Mouse (Mus musculus): ENCODE data around the gene Srsf2. TPM values are rescaled to one million over a fixed set of nuclear protein-coding genes. Genes with fewer than 3 reads are reported as not detected.
A peak's percentile ranks its signal among the peaks of the same experiment; 100 is the strongest.

Srsf2 gene
- total and polyA plus RNA-seq, 3 experiments: 786 to 1,600 (median 801) TPM

DNA sequence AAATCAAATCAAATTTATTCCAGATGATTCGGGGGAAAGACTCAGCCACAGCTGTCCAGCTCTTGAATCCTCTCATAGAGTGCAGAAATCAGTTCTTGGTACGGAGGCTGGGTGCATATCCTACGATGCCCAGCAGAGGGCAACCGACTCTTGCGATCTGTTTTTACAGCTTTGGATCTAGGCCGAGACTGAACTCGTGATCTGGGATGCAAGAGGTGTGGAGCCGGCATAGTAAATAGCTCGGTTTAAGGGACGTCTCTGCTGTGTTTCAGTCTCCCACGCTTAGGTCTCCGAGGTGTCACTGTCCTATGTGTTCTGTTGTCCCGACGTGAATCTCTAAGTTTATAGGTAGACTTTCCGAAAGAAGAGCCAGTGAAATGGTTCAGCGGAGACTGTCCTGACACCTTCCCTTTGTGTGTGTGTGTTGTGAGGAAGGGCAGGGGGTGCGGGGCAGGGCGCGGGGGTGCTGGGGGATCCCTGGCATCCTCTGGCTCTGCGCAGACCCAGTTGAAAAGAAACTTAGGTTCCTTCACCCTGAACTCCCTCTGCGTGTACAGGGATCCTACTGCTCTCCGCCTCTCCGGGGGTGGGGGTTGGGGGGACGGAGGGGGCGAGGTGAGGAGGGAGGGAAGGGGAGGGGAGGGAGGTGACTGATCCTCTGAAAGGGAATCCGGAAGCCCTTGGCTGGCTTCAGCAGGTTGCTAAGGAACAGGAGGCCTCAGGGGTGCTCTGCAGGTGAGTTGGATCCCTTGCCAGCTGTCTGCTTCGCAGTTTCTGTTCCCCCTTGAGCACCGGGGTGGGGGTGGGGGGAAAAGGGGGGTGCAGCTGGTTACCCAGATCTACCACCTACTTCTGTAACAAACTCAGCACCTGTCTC lies 32.6 kb upstream of the Srsf2 start:
- Histone ChIP-seq H3K27me3 (ENCODE audit: insufficient read depth, low read length) (peaks cover 31% of the 10 kb centered on the region), H3K4me3 (ENCODE audit: low read depth, low read length) (no peak overlapping the region), H3K9me3 (replicated peaks) (no peaks in the 10 kb centered on the region), H3K36me3 (replicated peaks) (no peaks in the 10 kb centered on the region), H3K4me1 (ENCODE audit: insufficient read depth, low read depth, low read length) (peaks cover 4% of the 10 kb centered on the region; the same call in 1 of the 2 replicates)
- TF ChIP-seq CTCF (IDR thresholded peaks at IDR 0.05; ENCODE audit: low read depth, low read length): peak; percentile 87
- no peak for TF ChIP-seq POLR2AphosphoS5 (IDR thresholded peaks at IDR 0.05; ENCODE audit: insufficient replicate concordance, low read depth, low read length)
- TF ChIP-seq GATA1 (IDR thresholded peaks at IDR 0.05; ENCODE audit: borderline replicate concordance, low read length): no peak
- peak; percentile 44 for DNase-seq (ENCODE audit: low spot score)
- ATAC-seq (ENCODE audit: extremely low read depth, insufficient number of reproducible peaks, low FRiP score, poor library complexity, severe bottlenecking): no peak

DNA sequence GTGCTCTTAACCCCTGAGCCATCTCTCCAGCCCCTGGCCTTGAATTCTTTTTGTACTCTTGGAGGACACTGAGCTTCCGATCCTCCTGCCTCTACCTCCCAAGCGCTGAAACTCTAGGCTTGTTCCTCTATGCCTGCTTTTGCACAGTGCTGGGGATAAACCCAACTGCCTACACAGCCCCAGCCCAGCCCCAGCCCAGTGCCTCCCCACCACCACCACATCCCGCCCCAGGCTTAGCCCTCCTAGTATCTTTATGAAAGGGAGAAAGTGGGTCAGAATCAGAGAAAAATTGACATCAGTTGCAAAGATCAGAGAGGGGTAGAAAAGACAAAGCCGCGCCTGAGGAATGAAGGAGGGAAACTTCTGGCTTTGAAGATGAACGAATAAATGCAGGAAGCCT lies 31.2 kb upstream of the Srsf2 start:
- TF ChIP-seq TAL1 (conservative IDR thresholded peaks at IDR 0.05; ENCODE audit: low read depth, low read length) (no peak), POLR2AphosphoS5 (IDR thresholded peaks at IDR 0.05; ENCODE audit: insufficient replicate concordance, low read depth, low read length) (no peak), GATA1 (IDR thresholded peaks at IDR 0.05; ENCODE audit: borderline replicate concordance, low read length) (no peak), CTCF (IDR thresholded peaks at IDR 0.05; ENCODE audit: low read depth, low read length) (no peak), GATA2 (IDR thresholded peaks at IDR 0.05; ENCODE audit: borderline replicate concordance, low read depth, low read length) (no peak)
- H3K36me3 ChIP-seq (replicated peaks): no peaks in the 10 kb centered on the region
- no peaks in the 10 kb centered on the region for H3K9me3 ChIP-seq (replicated peaks)
- peaks cover 29% of the 10 kb centered on the region for H3K27me3 ChIP-seq (ENCODE audit: insufficient read depth, low read length)
- peaks cover 4% of the 10 kb centered on the region; the same call in 1 of the 2 replicates for H3K4me1 ChIP-seq (ENCODE audit: insufficient read depth, low read depth, low read length)
- DNase-seq (ENCODE audit: low spot score) (no peak), ATAC-seq (ENCODE audit: extremely low read depth, insufficient number of reproducible peaks, low FRiP score, poor library complexity, severe bottlenecking) (no peak)
- H3K4me3 ChIP-seq (ENCODE audit: low read depth, low read length): no peak overlapping the region

DNA sequence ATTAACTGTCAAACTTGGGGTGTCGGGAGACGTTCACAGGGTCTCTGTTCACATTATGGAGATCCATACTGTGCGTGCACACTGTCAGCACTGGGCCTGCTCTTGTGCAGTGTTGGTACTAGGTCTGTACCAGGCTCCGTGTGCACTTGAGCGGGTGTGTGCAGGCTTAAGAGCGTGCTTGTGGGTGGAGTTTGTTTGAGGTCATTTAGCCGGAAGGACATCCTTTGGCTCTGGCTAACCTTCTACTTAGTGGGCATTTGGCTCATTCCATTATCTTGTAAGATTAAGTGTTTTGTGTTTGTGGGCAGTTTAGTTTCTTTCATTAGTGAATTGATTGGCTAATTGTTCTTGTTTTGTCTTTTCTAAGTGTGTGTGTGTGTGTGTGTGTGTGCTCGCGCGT lies 29.6 kb upstream of the Srsf2 start:
- no peaks in the 10 kb centered on the region for H3K9me3 ChIP-seq (replicated peaks)
- no peak for ATAC-seq (ENCODE audit: extremely low read depth, insufficient number of reproducible peaks, low FRiP score, poor library complexity, severe bottlenecking)
- TF ChIP-seq POLR2AphosphoS5 (IDR thresholded peaks at IDR 0.05; ENCODE audit: insufficient replicate concordance, low read depth, low read length) (no peak), TAL1 (conservative IDR thresholded peaks at IDR 0.05; ENCODE audit: low read depth, low read length) (no peak), GATA1 (IDR thresholded peaks at IDR 0.05; ENCODE audit: borderline replicate concordance, low read length) (no peak), GATA2 (IDR thresholded peaks at IDR 0.05; ENCODE audit: borderline replicate concordance, low read depth, low read length) (no peak), CTCF (IDR thresholded peaks at IDR 0.05; ENCODE audit: low read depth, low read length) (no peak)
- H3K27me3 ChIP-seq (ENCODE audit: insufficient read depth, low read length): peaks cover 25% of the 10 kb centered on the region
- H3K36me3 ChIP-seq (replicated peaks): no peaks in the 10 kb centered on the region
- DNase-seq (ENCODE audit: low spot score): no peak
- peaks cover 4% of the 10 kb centered on the region; the same call in 1 of the 2 replicates for H3K4me1 ChIP-seq (ENCODE audit: insufficient read depth, low read depth, low read length)
- no peak overlapping the region for H3K4me3 ChIP-seq (ENCODE audit: low read depth, low read length)

DNA sequence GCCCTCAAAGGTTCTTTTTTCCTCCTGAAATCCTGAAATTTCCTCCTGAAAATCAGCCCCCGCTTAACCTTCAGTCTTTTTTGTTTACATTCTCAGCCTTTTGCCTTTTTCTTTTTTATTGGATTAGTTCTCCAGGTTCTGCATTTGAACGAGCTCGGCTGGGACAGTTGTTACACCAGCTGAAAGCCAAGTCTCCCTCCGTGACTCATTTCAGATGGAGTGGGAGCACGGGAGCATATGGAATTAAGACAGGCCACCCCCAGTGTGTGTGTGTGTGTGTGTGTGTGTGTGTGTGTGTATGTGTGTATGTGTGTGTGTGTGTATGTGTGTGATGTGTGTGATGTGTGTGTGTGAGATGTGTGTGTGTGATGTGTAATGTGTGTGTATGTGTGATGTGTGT lies 28.5 kb upstream of the Srsf2 start:
- Histone ChIP-seq H3K4me1 (ENCODE audit: insufficient read depth, low read depth, low read length) (peaks cover 4% of the 10 kb centered on the region; the same call in 1 of the 2 replicates), H3K9me3 (replicated peaks) (no peaks in the 10 kb centered on the region), H3K36me3 (replicated peaks) (no peaks in the 10 kb centered on the region), H3K27me3 (ENCODE audit: insufficient read depth, low read length) (peaks cover 16% of the 10 kb centered on the region; the same call in 1 of the 2 replicates), H3K4me3 (ENCODE audit: low read depth, low read length) (no peak overlapping the region)
- ATAC-seq (ENCODE audit: extremely low read depth, insufficient number of reproducible peaks, low FRiP score, poor library complexity, severe bottlenecking) (no peak), DNase-seq (ENCODE audit: low spot score) (no peak)
- no peak for TF ChIP-seq TAL1 (conservative IDR thresholded peaks at IDR 0.05; ENCODE audit: low read depth, low read length)
- no peak for TF ChIP-seq GATA2 (IDR thresholded peaks at IDR 0.05; ENCODE audit: borderline replicate concordance, low read depth, low read length)
- TF ChIP-seq GATA1 (IDR thresholded peaks at IDR 0.05; ENCODE audit: borderline replicate concordance, low read length): no peak
- no peak for TF ChIP-seq POLR2AphosphoS5 (IDR thresholded peaks at IDR 0.05; ENCODE audit: insufficient replicate concordance, low read depth, low read length)
- TF ChIP-seq CTCF (IDR thresholded peaks at IDR 0.05; ENCODE audit: low read depth, low read length): no peak

DNA sequence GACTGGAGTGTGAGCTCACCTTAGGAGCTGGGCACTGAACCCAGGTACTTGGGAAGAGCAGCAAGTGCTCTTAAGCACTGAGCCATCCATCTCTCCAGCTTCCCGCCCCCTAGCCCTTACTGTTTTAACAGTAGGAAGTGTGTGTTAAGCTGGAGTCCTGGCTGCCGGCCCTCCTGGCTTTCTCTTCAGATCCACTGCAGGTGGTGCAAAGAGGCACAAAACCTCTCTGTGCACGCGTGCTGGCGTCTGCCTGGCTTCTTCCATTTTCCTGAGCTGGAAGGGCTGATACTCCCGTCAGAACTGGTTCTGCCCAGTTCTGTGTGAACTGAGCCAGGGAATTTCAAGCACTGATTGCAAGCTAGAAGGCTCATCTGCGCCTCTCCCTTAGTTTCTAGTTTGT lies 27.9 kb upstream of the Srsf2 start:
- Histone ChIP-seq H3K27me3 (ENCODE audit: insufficient read depth, low read length) (peaks cover 16% of the 10 kb centered on the region; the same call in 1 of the 2 replicates), H3K9me3 (replicated peaks) (no peaks in the 10 kb centered on the region), H3K4me1 (ENCODE audit: insufficient read depth, low read depth, low read length) (peaks cover 4% of the 10 kb centered on the region; the same call in 1 of the 2 replicates), H3K4me3 (ENCODE audit: low read depth, low read length) (no peak overlapping the region), H3K36me3 (replicated peaks) (peaks cover 3% of the 10 kb centered on the region)
- DNase-seq (ENCODE audit: low spot score) (no peak), ATAC-seq (ENCODE audit: extremely low read depth, insufficient number of reproducible peaks, low FRiP score, poor library complexity, severe bottlenecking) (no peak)
- TF ChIP-seq POLR2AphosphoS5 (IDR thresholded peaks at IDR 0.05; ENCODE audit: insufficient replicate concordance, low read depth, low read length) (no peak), CTCF (IDR thresholded peaks at IDR 0.05; ENCODE audit: low read depth, low read length) (no peak), GATA2 (IDR thresholded peaks at IDR 0.05; ENCODE audit: borderline replicate concordance, low read depth, low read length) (no peak), TAL1 (conservative IDR thresholded peaks at IDR 0.05; ENCODE audit: low read depth, low read length) (no peak), GATA1 (IDR thresholded peaks at IDR 0.05; ENCODE audit: borderline replicate concordance, low read length) (no peak)

DNA sequence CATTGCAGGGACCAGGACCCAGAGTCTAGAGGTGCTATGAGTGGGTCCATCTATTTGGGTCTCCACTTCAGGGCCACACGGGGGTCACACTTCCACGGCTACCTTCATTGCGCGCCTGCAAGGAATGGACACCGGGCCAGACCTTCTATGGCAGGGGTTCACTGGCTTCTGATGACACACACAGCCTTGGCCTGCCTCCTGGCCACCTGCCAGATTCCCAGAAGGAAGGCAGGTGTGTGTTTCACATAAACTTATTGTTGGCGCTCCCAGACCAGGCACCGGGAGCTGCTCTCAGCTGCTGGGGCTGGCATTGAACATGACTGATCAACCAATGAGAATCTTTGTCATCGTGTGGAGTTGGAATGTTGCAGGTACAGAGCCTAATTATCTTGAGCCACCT lies 25.6 kb upstream of the Srsf2 start:
- no peaks in the 10 kb centered on the region for H3K9me3 ChIP-seq (replicated peaks)
- no peak for TF ChIP-seq CTCF (IDR thresholded peaks at IDR 0.05; ENCODE audit: low read depth, low read length)
- no peak for DNase-seq (ENCODE audit: low spot score)
- no peak for ATAC-seq (ENCODE audit: extremely low read depth, insufficient number of reproducible peaks, low FRiP score, poor library complexity, severe bottlenecking)
- H3K4me3 ChIP-seq (ENCODE audit: low read depth, low read length): no peak overlapping the region
- peaks cover 9% of the 10 kb centered on the region; the same call in 1 of the 2 replicates for H3K27me3 ChIP-seq (ENCODE audit: insufficient read depth, low read length)
- H3K36me3 ChIP-seq (replicated peaks): peaks cover 16% of the 10 kb centered on the region
- H3K4me1 ChIP-seq (ENCODE audit: insufficient read depth, low read depth, low read length): no peaks in the 10 kb centered on the region

Data from G1E (cell line).